Mouse (Mus musculus) testis, adult 2 months (tissue): ENCODE measurements around the gene Ifit1bl1.
"Not testable (repeated sequence)": the region's sequence is repeated elsewhere in the genome, so short reads cannot be mapped to it uniquely, and the experiment has no call there.

ENCODE experiments used
- CTCF ChIP-seq: fragments of 200-500 bp; IDR thresholded peaks from 2 replicates; pipeline ENCODE4 v1.5.1; 2012; ENCODE audit warnings: low read depth, mild to moderate bottlenecking, inconsistent platforms, low read length, moderate library complexity; ENCODE audit not compliant: control insufficient read depth, insufficient read depth, insufficient replicate concordance
- POLR2A ChIP-seq: fragments of 200-500 bp; IDR thresholded peaks from 2 replicates; pipeline ENCODE4 v1.6.1; 2012; ENCODE audit warnings: low read depth, mild to moderate bottlenecking, inconsistent platforms, low read length, moderate library complexity; ENCODE audit not compliant: control insufficient read depth

- TF ChIP-seq POLR2A, CTCF: not testable (repeated sequence)
Observed at GRCm38 (mm10) chr19:34587898-34588692, 13.7 kb downstream of the Ifit1bl1 start.
